Mouse (Mus musculus): ENCODE measurements around the gene Lims1.

DNA sequence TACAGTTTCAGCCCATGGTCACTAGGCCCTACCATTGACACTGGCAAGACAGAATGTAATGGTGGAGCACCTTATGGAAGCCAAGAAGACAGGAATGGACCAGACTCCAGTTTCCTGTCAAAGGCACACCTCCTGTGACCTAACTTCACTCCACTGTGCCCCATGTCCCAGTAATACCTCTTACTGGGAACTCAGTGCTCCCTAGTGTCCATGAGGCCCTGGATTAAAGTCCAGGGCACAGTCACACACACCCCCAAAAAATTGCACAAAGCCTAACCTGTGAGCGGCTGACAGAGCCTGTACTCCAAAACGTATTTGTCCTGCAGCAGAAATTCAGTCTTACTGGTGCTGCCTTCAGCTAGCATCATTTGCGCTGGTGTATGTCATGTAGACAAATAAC is 27.7 kb upstream of the Lims1 start:
- no peak for TF ChIP-seq EP300 (IDR thresholded peaks at IDR 0.05; ENCODE audit: low read depth)
- TF ChIP-seq CTCF (IDR thresholded peaks at IDR 0.05; ENCODE audit: low read depth), result no peak

All from heart, postnatal 0 days (tissue).